Mouse (Mus musculus): ENCODE results near the gene Sohlh1.
A peak's percentile ranks its signal among the peaks of the same experiment; 100 is the strongest.

Sohlh1 gene

GRCm38 (mm10) chr2:25847226-25847625 is at the start of gene Sohlh1:
Sohlh1 (minus strand) TSS chr2:25847248.
- no peak for DNase-seq (ENCODE audit: low spot score)

DNA sequence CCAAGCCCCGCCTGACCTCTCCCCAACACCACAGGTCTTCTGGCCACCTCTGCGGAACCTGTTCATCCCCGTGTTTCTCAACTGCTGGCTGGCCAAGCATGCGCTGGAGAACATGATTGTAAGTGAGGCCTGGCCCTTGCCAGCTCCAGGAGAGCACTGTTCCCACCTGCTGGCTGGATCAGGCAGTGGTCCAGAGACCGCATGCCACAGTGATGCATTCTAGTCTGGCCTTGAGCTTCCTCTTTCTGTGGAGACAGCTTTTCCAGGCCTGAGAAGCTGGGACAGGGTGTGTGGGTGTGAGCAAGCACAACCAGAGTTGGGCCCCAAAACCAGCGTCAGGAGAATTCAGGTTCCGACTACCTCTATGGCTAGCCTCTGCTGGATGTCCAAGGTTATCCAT is 45.4 kb upstream of the Sohlh1 start:
- no peak for DNase-seq (ENCODE audit: low spot score)

- no peak for DNase-seq (ENCODE audit: low spot score)
Measured at GRCm38 (mm10) chr2:25888144-25888543, 41.1 kb upstream of the Sohlh1 start.

DNA sequence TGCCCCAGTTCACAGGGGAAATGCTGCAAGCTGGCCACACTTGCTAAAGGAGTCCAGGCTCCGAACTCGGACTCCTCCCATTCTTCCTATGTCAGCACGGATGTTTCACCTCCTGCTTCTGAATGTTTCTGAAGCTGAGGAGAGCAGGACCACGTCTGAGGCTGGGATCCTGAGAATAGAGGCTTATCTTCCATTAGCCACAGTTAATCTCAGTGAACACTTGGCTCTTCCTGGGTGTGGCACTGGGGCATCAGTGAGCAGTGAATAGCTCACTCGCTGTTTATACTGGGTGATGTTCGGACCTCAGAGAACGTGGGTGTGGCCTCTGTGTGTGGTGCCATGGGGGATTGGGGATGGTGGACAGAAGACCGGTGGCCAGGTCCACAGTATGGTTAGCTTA is 40.2 kb upstream of the Sohlh1 start:
- no peak for DNase-seq (ENCODE audit: low spot score)

GRCm38 (mm10) chr2:25884756-25885155 is 37.7 kb upstream of the Sohlh1 start:
- no peak for DNase-seq (ENCODE audit: low spot score)

- no peak for DNase-seq (ENCODE audit: low spot score)
Measured at GRCm38 (mm10) chr2:25882276-25882675, 35.2 kb upstream of the Sohlh1 start.

- no peak for DNase-seq (ENCODE audit: low spot score)
Measured at GRCm38 (mm10) chr2:25879061-25879460, 32.0 kb upstream of the Sohlh1 start.

- no peak for DNase-seq (ENCODE audit: low spot score)
Measured at GRCm38 (mm10) chr2:25878516-25878915, 31.5 kb upstream of the Sohlh1 start.

GRCm38 (mm10) chr2:25877736-25878268 is 30.8 kb upstream of the Sohlh1 start:
- no peak for DNase-seq (ENCODE audit: low spot score)

DNA sequence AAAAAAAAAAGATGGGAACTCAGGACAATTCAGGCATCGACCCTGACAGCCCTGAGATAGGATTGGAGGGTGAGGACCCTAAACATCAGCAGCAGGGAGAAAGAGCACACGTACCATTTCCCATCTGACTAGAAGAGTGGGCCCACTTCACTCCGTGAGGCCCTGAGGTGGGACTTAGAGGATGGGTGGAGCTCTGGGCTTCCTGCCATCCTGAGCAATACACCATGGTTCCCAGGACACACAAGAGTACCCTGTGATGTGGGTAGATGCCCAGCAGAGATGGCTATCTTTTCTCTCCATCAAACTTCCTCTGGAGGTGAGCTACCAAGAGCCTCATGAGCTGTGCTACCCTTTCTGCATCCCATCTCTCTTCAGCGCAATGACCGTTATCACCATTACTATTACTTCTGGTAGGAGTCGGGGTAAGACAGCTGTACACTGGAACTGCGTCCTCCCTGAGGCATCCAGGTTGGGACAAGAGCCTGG is 30.2 kb upstream of the Sohlh1 start:
- DNase-seq (ENCODE audit: low spot score): no peak

- no peak for DNase-seq (ENCODE audit: low spot score)
Measured at GRCm38 (mm10) chr2:25866656-25867055, 19.6 kb upstream of the Sohlh1 start.

- no peak for DNase-seq (ENCODE audit: low spot score)
Measured at GRCm38 (mm10) chr2:25865412-25865811, 18.4 kb upstream of the Sohlh1 start.

- no peak for DNase-seq (ENCODE audit: low spot score)
Measured at GRCm38 (mm10) chr2:25864230-25864629, 17.2 kb upstream of the Sohlh1 start.

- DNase-seq (ENCODE audit: low spot score): peak; percentile 53
Measured at GRCm38 (mm10) chr2:25863337-25864131, 16.5 kb upstream of the Sohlh1 start, which contains the start of gene Kcnt1. Kcnt1 (plus strand) TSS chr2:25863734.

- no peak for DNase-seq (ENCODE audit: low spot score)
Measured at GRCm38 (mm10) chr2:25862696-25863270, 15.7 kb upstream of the Sohlh1 start.

- DNase-seq (ENCODE audit: low spot score): no peak
Measured at GRCm38 (mm10) chr2:25862038-25862437, 15.0 kb upstream of the Sohlh1 start.

DNA sequence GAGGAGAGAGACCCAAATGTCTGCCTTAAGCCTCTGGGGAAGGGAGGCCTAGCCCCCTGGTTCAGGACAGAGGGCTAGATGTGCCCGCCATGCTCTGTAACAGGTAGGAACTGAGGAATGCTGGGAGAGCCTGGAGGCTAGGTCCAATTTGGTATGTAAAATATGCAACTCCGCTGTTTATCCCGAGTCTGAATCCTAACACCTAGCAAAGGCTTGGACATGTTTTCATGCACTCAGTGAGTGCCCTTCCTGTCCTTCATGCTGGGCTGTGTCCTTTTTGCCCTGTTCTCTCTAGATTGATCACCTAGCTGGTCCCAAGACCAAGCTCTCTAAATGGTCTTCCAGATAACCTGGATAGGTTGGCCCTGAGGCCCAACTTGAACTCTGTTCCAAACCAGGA is 12.8 kb upstream of the Sohlh1 start:
- no peak for DNase-seq (ENCODE audit: low spot score)

DNA sequence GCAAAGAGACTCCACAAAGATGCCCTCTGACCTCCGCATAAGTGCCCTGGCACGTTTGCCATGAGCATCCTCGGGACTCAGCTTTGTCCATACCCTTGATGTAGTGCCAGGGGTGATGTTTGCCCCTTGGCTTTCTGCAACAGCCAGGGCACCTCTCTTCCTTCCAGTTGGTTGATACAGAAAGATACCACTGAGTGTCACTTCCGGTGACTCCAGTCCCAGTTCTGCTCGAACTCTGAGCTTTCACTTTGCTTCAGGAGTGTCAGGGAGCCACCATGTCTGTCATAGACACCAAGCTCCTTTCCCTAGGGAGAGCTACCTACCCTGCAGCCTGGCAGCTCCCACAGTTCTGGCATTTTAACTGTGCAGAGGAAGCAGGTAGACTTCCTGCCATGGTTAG is 7.0 kb upstream of the Sohlh1 start:
- no peak for DNase-seq (ENCODE audit: low spot score)

DNA sequence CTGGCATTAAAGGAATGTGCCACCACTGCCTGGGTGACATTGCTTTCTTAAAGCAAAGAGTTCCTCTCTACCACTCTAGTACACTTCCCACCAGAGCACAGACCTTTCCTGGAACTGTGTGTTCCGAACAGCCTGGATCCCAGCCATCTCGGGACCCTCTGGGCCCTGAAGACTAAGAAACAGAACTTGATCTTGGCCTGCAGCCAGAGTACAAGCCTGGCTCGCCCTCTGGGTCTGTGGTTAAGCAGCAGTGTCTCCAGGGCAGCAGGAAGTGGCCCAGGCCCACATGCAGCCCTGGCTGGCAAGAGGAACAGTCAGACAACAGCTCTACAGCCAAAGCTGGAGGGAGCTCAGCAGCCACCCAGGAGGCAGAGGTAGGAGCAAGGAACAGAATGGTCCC is 5.6 kb upstream of the Sohlh1 start:
- DNase-seq (ENCODE audit: low spot score): no peak

DNA sequence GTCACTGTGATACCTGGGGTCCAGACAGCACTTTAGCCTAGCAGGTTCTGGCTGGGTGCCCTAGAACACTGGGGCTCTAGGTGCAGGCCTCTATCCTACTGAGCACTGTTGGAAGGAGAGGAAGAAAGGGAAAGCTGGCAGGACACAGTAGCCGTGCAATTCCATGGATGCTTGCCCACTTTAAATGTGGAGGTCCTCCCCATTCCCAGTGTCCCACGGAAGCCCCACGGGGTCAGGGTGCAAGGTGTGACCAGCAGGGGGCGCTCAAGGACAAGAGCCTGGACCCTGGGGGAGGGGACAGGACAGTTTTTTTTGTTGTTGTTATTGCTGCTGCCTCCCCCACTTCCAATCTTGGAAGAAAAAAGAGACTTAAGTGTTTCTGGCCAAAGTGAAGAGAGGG is 3.3 kb upstream of the Sohlh1 start:
- peak; percentile 53 for DNase-seq (ENCODE audit: low spot score)

- DNase-seq (ENCODE audit: low spot score): no peak
Measured at GRCm38 (mm10) chr2:25846516-25846915, 532 bp downstream of the Sohlh1 start.

DNA sequence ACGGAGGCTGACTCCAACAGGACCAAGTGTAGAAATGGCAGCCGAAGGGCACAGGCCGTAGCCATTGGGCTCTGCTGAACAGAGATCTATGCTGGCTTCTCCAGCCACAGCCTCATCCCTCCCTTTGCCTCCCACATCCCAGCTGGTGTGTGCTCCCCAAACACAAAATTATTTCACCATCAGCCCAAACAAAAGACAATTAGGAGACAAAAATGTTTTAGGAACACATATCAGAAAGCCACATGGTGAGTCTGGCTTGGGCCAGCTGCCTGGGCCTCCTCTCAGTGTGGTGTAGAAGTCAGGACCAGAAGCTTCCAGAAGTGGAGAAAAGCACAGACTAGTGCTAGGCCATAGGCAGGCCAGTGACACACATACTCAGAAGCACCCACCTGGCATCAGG is 3.0 kb downstream of the Sohlh1 start:
- no peak for DNase-seq (ENCODE audit: low spot score)

DNA sequence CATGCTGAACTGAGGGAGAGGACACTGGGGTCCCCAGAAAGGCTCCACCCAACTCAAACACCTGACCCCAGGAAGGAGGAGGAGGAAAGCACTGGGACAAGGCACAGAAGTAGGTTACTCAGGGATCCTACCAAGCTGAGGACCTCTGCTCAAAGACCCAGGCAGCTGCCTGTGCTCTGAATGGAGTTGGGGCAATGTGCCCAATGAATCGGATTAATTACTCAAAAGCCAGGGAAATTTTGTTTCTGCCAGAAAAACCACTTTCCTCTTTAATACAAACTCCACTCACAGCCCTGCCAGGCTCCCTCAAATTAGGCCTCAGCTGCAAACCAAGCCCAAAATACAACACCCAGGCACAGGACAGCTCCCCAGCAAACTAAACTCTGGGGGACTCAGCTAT is 4.3 kb downstream of the Sohlh1 start:
- no peak for DNase-seq (ENCODE audit: low spot score)

Measured in ovary, postnatal 14 days (tissue).